Mouse (Mus musculus) thymus, postnatal 25 days (tissue): Measurements from ENCODE around the gene Hk3.

Experiments used
- DNase-seq: peaks from one replicate; pipeline ENCODE4 v3.0.0; 2022

Hk3 gene

GRCm38 (mm10) chr13:55021194-55021779 is at the start of gene Hk3:
Gene Hk3, minus strand, starts transcription at chr13:55021385.
- DNase-seq: no peak

GRCm38 (mm10) chr13:55069719-55070118 is 48.5 kb upstream of the Hk3 start:
- no peak for DNase-seq

- no peak for DNase-seq
Measured at GRCm38 (mm10) chr13:55063276-55063675, 42.1 kb upstream of the Hk3 start.

- DNase-seq: peak; percentile 32
Measured at GRCm38 (mm10) chr13:55058042-55058441, 36.9 kb upstream of the Hk3 start.

- DNase-seq: no peak
Measured at GRCm38 (mm10) chr13:55047706-55048105, 26.5 kb upstream of the Hk3 start.

GRCm38 (mm10) chr13:55040016-55040415 is 18.8 kb upstream of the Hk3 start:
- no peak for DNase-seq

GRCm38 (mm10) chr13:55024215-55024614 is 3.0 kb upstream of the Hk3 start:
- no peak for DNase-seq

GRCm38 (mm10) chr13:55022715-55023114 is 1.5 kb upstream of the Hk3 start:
- no peak for DNase-seq

GRCm38 (mm10) chr13:55022256-55022655 is 1.1 kb upstream of the Hk3 start:
- no peak for DNase-seq

GRCm38 (mm10) chr13:55020051-55020450 is 1.1 kb downstream of the Hk3 start:
- no peak for DNase-seq

GRCm38 (mm10) chr13:55019181-55019580 is 2.0 kb downstream of the Hk3 start:
- DNase-seq: no peak

- DNase-seq: no peak
Measured at GRCm38 (mm10) chr13:55018700-55019099, 2.5 kb downstream of the Hk3 start.

- DNase-seq: no peak
Measured at GRCm38 (mm10) chr13:55017898-55018599, 3.1 kb downstream of the Hk3 start.

- no peak for DNase-seq
Measured at GRCm38 (mm10) chr13:55017154-55017897, 3.9 kb downstream of the Hk3 start.

- no peak for DNase-seq
Measured at GRCm38 (mm10) chr13:55014451-55014850, 6.7 kb downstream of the Hk3 start.

- no peak for DNase-seq
Measured at GRCm38 (mm10) chr13:55013702-55014344, 7.4 kb downstream of the Hk3 start.

- no peak for DNase-seq
Measured at GRCm38 (mm10) chr13:55011981-55012478, 9.2 kb downstream of the Hk3 start.

- no peak for DNase-seq
Measured at GRCm38 (mm10) chr13:55011103-55011502, 10.1 kb downstream of the Hk3 start.

GRCm38 (mm10) chr13:55008589-55008988 is 12.6 kb downstream of the Hk3 start:
- DNase-seq: no peak

GRCm38 (mm10) chr13:55006415-55006742 is 14.8 kb downstream of the Hk3 start:
- DNase-seq: no peak

- no peak for DNase-seq
Measured at GRCm38 (mm10) chr13:55005691-55006414, 15.3 kb downstream of the Hk3 start.

- DNase-seq: no peak
Measured at GRCm38 (mm10) chr13:55004646-55005045, 16.5 kb downstream of the Hk3 start.

- no peak for DNase-seq
Measured at GRCm38 (mm10) chr13:55002090-55002489, 19.1 kb downstream of the Hk3 start.
